32 mouse cellular contexts compared by ENCODE assay signal in the genomic region with DNA sequence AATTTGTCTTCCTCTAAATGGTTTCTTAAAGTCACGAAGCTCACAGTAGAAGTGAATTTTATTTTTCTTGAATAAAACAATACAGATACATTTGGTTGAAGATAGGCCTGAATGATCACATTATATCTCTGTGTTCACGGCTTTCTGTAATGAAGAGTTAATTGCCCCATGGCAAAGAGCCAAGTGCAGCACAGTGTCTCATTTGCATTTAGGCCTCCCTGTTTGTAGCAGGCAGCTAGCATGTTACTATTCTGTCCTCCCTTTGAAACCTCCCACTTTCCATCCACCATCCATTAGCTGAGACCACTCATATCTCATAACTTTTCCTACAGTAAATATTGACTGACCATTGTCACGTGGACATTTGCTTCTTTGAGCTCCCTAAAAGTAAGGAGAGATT. TPM values are rescaled to one million over a fixed set of nuclear protein-coding genes. Genes with fewer than 3 reads are reported as not detected.
DNase-seq lines count a peak whose midpoint lies in the region; ATAC-seq and TF ChIP-seq lines count a peak whose summit lies in the region.
"Had no signal": no experiment of that assay in that cellular context is flagged by ENCODE, and none has a peak within 500 bp of the region (broad histone marks: within the 10 kb centered on the region; RNA-seq: fewer than 3 reads in every experiment).

No protein-coding gene starts in this region.

- H3K9ac ChIP-seq in forebrain, embryonic 12.5 days = no peak overlapping the region
- no peak overlapping the region for H3K9ac ChIP-seq in midbrain, embryonic 13.5 days (replicated peaks)
- no peak overlapping the region for H3K9ac ChIP-seq in midbrain, embryonic 16.5 days (ENCODE audit: low read depth, low read length)
- H3K9ac ChIP-seq: embryonic facial prominence, embryonic 15.5 days; heart, embryonic 12.5 days; kidney, embryonic 15.5 days; limb, embryonic 15.5 days; liver, embryonic 14.5 days had no signal

- no peak overlapping the region for H3K27ac ChIP-seq in forebrain, embryonic 12.5 days
- H3K27ac ChIP-seq in forebrain, embryonic 10.5 days = no peak overlapping the region
- H3K27ac ChIP-seq in midbrain, embryonic 13.5 days = no peak overlapping the region
- H3K27ac ChIP-seq in midbrain, embryonic 16.5 days (ENCODE audit: low read length) = no peak overlapping the region
- no peak overlapping the region for H3K27ac ChIP-seq in gastrocnemius, adult 2 months
- H3K27ac ChIP-seq: embryonic facial prominence, embryonic 10.5 days; embryonic facial prominence, embryonic 15.5 days; heart, adult 2 months; kidney, embryonic 15.5 days; layer of hippocampus, adult 2 months; left cerebral cortex, adult 2 months; limb, embryonic 15.5 days; liver, embryonic 14.5 days; stomach, postnatal 0 days had no signal

- DNase-seq in forebrain, embryonic 10.5 days (ENCODE audit: extremely low spot score, low spot score) = no peak
- DNase-seq in retina, postnatal 1 day = peak; percentile 87
- no peak for DNase-seq in retina, embryonic 14.5 days (ENCODE audit: low spot score)
- peak; percentile 14 for DNase-seq in retina, postnatal 7 days (ENCODE audit: low read depth, low spot score)
- DNase-seq in gastrocnemius, adult 2 months = no peak
- DNase-seq: adrenal gland, adult 8-10 months; cerebellum, adult 8-10 months; cerebellum, postnatal 25 days; heart, adult 2 months; heart, postnatal 4 days; kidney, adult 18-20 months; kidney, postnatal 25 days; lung, adult 2 months; lung, postnatal 10 days; right cerebral cortex, postnatal 4 days; thymus, adult 18-20 months; thymus, postnatal 25 days had no signal

- peak; percentile 83 for ATAC-seq in forebrain, embryonic 12.5 days (ENCODE audit: low FRiP score)
- ATAC-seq in midbrain, embryonic 13.5 days = 0 out of 2 replicates have a peak, but pooled peaks have one; percentile 30
- ATAC-seq in midbrain, embryonic 16.5 days = no peak
- ATAC-seq: inflammation-experienced regulatory T-cells, adult 6 months had no signal

- no peak overlapping the region for H3K4me3 ChIP-seq in forebrain, embryonic 12.5 days (replicated peaks)
- H3K4me3 ChIP-seq in forebrain, embryonic 10.5 days = no peak overlapping the region
- no peak overlapping the region for H3K4me3 ChIP-seq in midbrain, embryonic 13.5 days (replicated peaks)
- H3K4me3 ChIP-seq in midbrain, embryonic 16.5 days (ENCODE audit: low read depth, low read length) = no peak overlapping the region
- H3K4me3 ChIP-seq in gastrocnemius, adult 2 months = no peak overlapping the region
- H3K4me3 ChIP-seq: embryonic facial prominence, embryonic 10.5 days; embryonic facial prominence, embryonic 15.5 days; heart, adult 2 months; heart, embryonic 12.5 days; kidney, embryonic 15.5 days; layer of hippocampus, adult 2 months; left cerebral cortex, adult 2 months; limb, embryonic 15.5 days had no signal

- intact Hi-C loops in gastrocnemius, adult 2 months (cut with DNase I) = no loop called here

- H3K9me3 ChIP-seq in forebrain, embryonic 12.5 days = no peaks in the 10 kb centered on the region
- H3K9me3 ChIP-seq in forebrain, embryonic 10.5 days = no peaks in the 10 kb centered on the region
- H3K9me3 ChIP-seq in midbrain, embryonic 13.5 days = no peaks in the 10 kb centered on the region
- H3K9me3 ChIP-seq in midbrain, embryonic 16.5 days (replicated peaks; ENCODE audit: control insufficient read depth, low read length, poor library complexity, severe bottlenecking) = no peaks in the 10 kb centered on the region
- H3K9me3 ChIP-seq: embryonic facial prominence, embryonic 10.5 days; embryonic facial prominence, embryonic 15.5 days; kidney, embryonic 15.5 days; limb, embryonic 15.5 days had no signal

- H3K36me3 ChIP-seq in forebrain, embryonic 12.5 days (replicated peaks) = no peaks in the 10 kb centered on the region
- H3K36me3 ChIP-seq in forebrain, embryonic 10.5 days (replicated peaks) = no peaks in the 10 kb centered on the region
- H3K36me3 ChIP-seq in midbrain, embryonic 13.5 days = no peaks in the 10 kb centered on the region
- H3K36me3 ChIP-seq in midbrain, embryonic 16.5 days (ENCODE audit: control insufficient read depth, insufficient read depth, low read length) = no peaks in the 10 kb centered on the region
- H3K36me3 ChIP-seq: embryonic facial prominence, embryonic 10.5 days; embryonic facial prominence, embryonic 15.5 days; G1E; heart, embryonic 12.5 days; kidney, embryonic 15.5 days; limb, embryonic 15.5 days had no signal

- 63% methylated on average over 3 of the region's 3 CpGs for WGBS in forebrain, embryonic 12.5 days
- WGBS in forebrain, embryonic 10.5 days = 90% methylated on average over 3 of the region's 3 CpGs
- WGBS in midbrain, embryonic 13.5 days = 70% methylated on average over 3 of the region's 3 CpGs
- WGBS in midbrain, embryonic 16.5 days = 62% methylated on average over 3 of the region's 3 CpGs

- H3K4me1 ChIP-seq in forebrain, embryonic 12.5 days = no peaks in the 10 kb centered on the region; the same call in 1 of the 2 replicates
- no peaks in the 10 kb centered on the region for H3K4me1 ChIP-seq in forebrain, embryonic 10.5 days
- no peaks in the 10 kb centered on the region for H3K4me1 ChIP-seq in midbrain, embryonic 13.5 days (replicated peaks)
- H3K4me1 ChIP-seq in midbrain, embryonic 16.5 days (ENCODE audit: control insufficient read depth, insufficient read depth, low read length) = no peaks in the 10 kb centered on the region
- H3K4me1 ChIP-seq: embryonic facial prominence, embryonic 10.5 days; embryonic facial prominence, embryonic 15.5 days; heart, embryonic 12.5 days; kidney, embryonic 15.5 days; limb, embryonic 15.5 days had no signal

- H3K27me3 ChIP-seq in forebrain, embryonic 12.5 days = no peaks in the 10 kb centered on the region
- no peaks in the 10 kb centered on the region for H3K27me3 ChIP-seq in forebrain, embryonic 10.5 days (ENCODE audit: poor library complexity, severe bottlenecking)
- H3K27me3 ChIP-seq in midbrain, embryonic 13.5 days = no peaks in the 10 kb centered on the region
- no peaks in the 10 kb centered on the region for H3K27me3 ChIP-seq in midbrain, embryonic 16.5 days (ENCODE audit: control insufficient read depth, insufficient read depth, low read depth, low read length)
- H3K27me3 ChIP-seq: embryonic facial prominence, embryonic 15.5 days; heart, embryonic 12.5 days; kidney, embryonic 15.5 days; limb, embryonic 15.5 days had no signal

- no peak for TF ChIP-seq CTCF in gastrocnemius, adult 2 months (IDR thresholded peaks at IDR 0.05)

- no peak overlapping the region for H3K4me2 ChIP-seq in forebrain, embryonic 12.5 days
- no peak overlapping the region for H3K4me2 ChIP-seq in midbrain, embryonic 13.5 days (replicated peaks)
- H3K4me2 ChIP-seq in midbrain, embryonic 16.5 days (ENCODE audit: low read length) = no peak overlapping the region
- H3K4me2 ChIP-seq: embryonic facial prominence, embryonic 15.5 days; heart, embryonic 12.5 days; kidney, embryonic 15.5 days; limb, embryonic 15.5 days had no signal

RNA-seq across cellular contexts. Expression of gene Pcsk2, which starts 55.1 kb away (rescaled TPM):
- polyA plus RNA-seq in forebrain, embryonic 12.5 days (2016; fragmentation: Nextera tagmentation; extraction: Ambion mirVana) = 4.8 and 5.3 TPM in 2 replicates
- polyA plus RNA-seq in forebrain, embryonic 10.5 days (2016; fragmentation: Nextera tagmentation; extraction: Ambion mirVana) = 0.48 and 0.86 TPM in 2 replicates
- 22.9 and 23.5 TPM in 2 replicates for polyA plus RNA-seq in midbrain, embryonic 13.5 days (2015; fragmentation: Nextera tagmentation; extraction: Ambion mirVana)
- 33.5 and 35.2 TPM in 2 replicates for polyA plus RNA-seq in midbrain, embryonic 16.5 days (2015; fragmentation: Nextera tagmentation; extraction: Ambion mirVana)
- not detected for total RNA-seq in gastrocnemius, adult 2 months (2021)
- total RNA-seq: heart, adult 2 months had no signal
- polyA plus RNA-seq: G1E; heart, adult 2 months; heart, embryonic 12.5 days; inflammation-experienced regulatory T-cells, adult 6 months; spleen, adult 2 months had no signal

Comparison
In these comparisons a context has a peak if more than half of its experiments do, and no peak if none do; other contexts are left out.
1. DNase-seq: peak in retina, postnatal 1 day (single experiment) and retina, postnatal 7 days (single experiment); none in forebrain, embryonic 10.5 days (single experiment), retina, embryonic 14.5 days (single experiment) and gastrocnemius, adult 2 months (single experiment).